ENCODE assay signal across 14 mouse cellular contexts in genomic region chr9:78547742-78548141, GRCm38 (mm10). TPM values are rescaled to one million over a fixed set of nuclear protein-coding genes. Genes with fewer than 3 reads are reported as not detected.
DNase-seq lines count a peak whose midpoint lies in the region; ATAC-seq and TF ChIP-seq lines count a peak whose summit lies in the region.
"Had no signal": no experiment of that assay in that cellular context is flagged by ENCODE, and none has a peak within 500 bp of the region (broad histone marks: within the 10 kb centered on the region; RNA-seq: fewer than 3 reads in every experiment).

No protein-coding gene starts in this region.

- no peak for ATAC-seq in midbrain, postnatal 0 days (ENCODE audit: low FRiP score)
- ATAC-seq in midbrain, embryonic 16.5 days, result no peak
- ATAC-seq in neutrophil, adult 5-6 weeks (ENCODE audit: extremely low read depth, insufficient number of reproducible peaks, low FRiP score, poor library complexity, severe bottlenecking), result 0 out of 2 replicates have a peak, but pooled peaks have one; percentile 39
- ATAC-seq in midbrain, embryonic 11.5 days (ENCODE audit: low FRiP score), result no peak
- ATAC-seq: CD4-positive, CD25-positive, alpha-beta regulatory T cell, adult 4 months; inflammation-experienced regulatory T-cells, adult 6 months had no signal

- WGBS in midbrain, postnatal 0 days, result 84% methylated on average over 12 of the region's 12 CpGs
- WGBS in midbrain, embryonic 16.5 days, result 82% methylated on average over 12 of the region's 12 CpGs
- WGBS in midbrain, embryonic 11.5 days, result 81% methylated on average over 12 of the region's 12 CpGs

- no peak for TF ChIP-seq POLR2A in bone marrow macrophage, adult 2 months (IDR thresholded peaks at IDR 0.05; ENCODE audit: borderline replicate concordance, low read depth, low read length)

- H3K9me3 ChIP-seq in midbrain, postnatal 0 days (ENCODE audit: low read length), result no peaks in the 10 kb centered on the region
- no peaks in the 10 kb centered on the region for H3K9me3 ChIP-seq in midbrain, embryonic 16.5 days (replicated peaks; ENCODE audit: control insufficient read depth, low read length, poor library complexity, severe bottlenecking)
- H3K9me3 ChIP-seq in midbrain, embryonic 11.5 days (ENCODE audit: control insufficient read depth, low read length), result no peaks in the 10 kb centered on the region
- H3K9me3 ChIP-seq: embryonic facial prominence, embryonic 15.5 days had no signal

- no peak overlapping the region for H3K27ac ChIP-seq in gastrocnemius, adult 2 months
- no peak overlapping the region for H3K27ac ChIP-seq in midbrain, postnatal 0 days (ENCODE audit: low read depth, low read length)
- no peak overlapping the region for H3K27ac ChIP-seq in midbrain, embryonic 16.5 days (ENCODE audit: low read length)
- H3K27ac ChIP-seq in bone marrow macrophage, adult 2 months (ENCODE audit: insufficient read depth, low read depth, low read length), result no peak overlapping the region
- H3K27ac ChIP-seq in midbrain, embryonic 11.5 days (ENCODE audit: low read depth, low read length), result no peak overlapping the region
- H3K27ac ChIP-seq: embryonic facial prominence, embryonic 15.5 days had no signal

- no peak overlapping the region for H3K4me2 ChIP-seq in midbrain, postnatal 0 days (ENCODE audit: low read depth, low read length, poor library complexity, severe bottlenecking)
- H3K4me2 ChIP-seq in midbrain, embryonic 16.5 days (ENCODE audit: low read length), result no peak overlapping the region
- H3K4me2 ChIP-seq in midbrain, embryonic 11.5 days, result no peak overlapping the region
- H3K4me2 ChIP-seq: embryonic facial prominence, embryonic 15.5 days had no signal

- DNase-seq in gastrocnemius, adult 2 months, result no peak
- no peak for DNase-seq in gastrocnemius, postnatal 36 days
- DNase-seq in midbrain, postnatal 0 days (ENCODE audit: low spot score), result no peak
- DNase-seq in midbrain, embryonic 11.5 days (ENCODE audit: low spot score, missing footprints), result no peak
- DNase-seq in gastrocnemius, postnatal 25 days, result no peak
- DNase-seq: cerebellum, adult 9-11 months; heart, postnatal 14 days; right cerebral cortex, postnatal 14 days had no signal

- no peak overlapping the region for H3K4me3 ChIP-seq in gastrocnemius, adult 2 months
- H3K4me3 ChIP-seq in midbrain, postnatal 0 days (ENCODE audit: low read depth, low read length), result no peak overlapping the region
- H3K4me3 ChIP-seq in midbrain, embryonic 16.5 days (ENCODE audit: low read depth, low read length), result no peak overlapping the region
- no peak overlapping the region for H3K4me3 ChIP-seq in bone marrow macrophage, adult 2 months (ENCODE audit: insufficient read depth, low read length)
- no peak overlapping the region for H3K4me3 ChIP-seq in midbrain, embryonic 11.5 days (ENCODE audit: low read depth, low read length)
- H3K4me3 ChIP-seq: embryonic facial prominence, embryonic 15.5 days had no signal

- peaks cover 5% of the 10 kb centered on the region; the same call in 1 of the 2 replicates for H3K36me3 ChIP-seq in midbrain, postnatal 0 days (ENCODE audit: insufficient read depth, low read length)
- H3K36me3 ChIP-seq in midbrain, embryonic 16.5 days (ENCODE audit: control insufficient read depth, insufficient read depth, low read length), result peaks cover 7% of the 10 kb centered on the region
- peaks cover 3% of the 10 kb centered on the region; the same call in 1 of the 2 replicates for H3K36me3 ChIP-seq in midbrain, embryonic 11.5 days (ENCODE audit: control insufficient read depth, insufficient read depth, low read length)

- H3K4me1 ChIP-seq in midbrain, postnatal 0 days (ENCODE audit: insufficient read depth, low read length), result no peaks in the 10 kb centered on the region
- no peaks in the 10 kb centered on the region for H3K4me1 ChIP-seq in midbrain, embryonic 16.5 days (ENCODE audit: control insufficient read depth, insufficient read depth, low read length)
- H3K4me1 ChIP-seq in bone marrow macrophage, adult 2 months (ENCODE audit: control insufficient read depth, insufficient read depth, low read length), result peaks cover 5% of the 10 kb centered on the region
- H3K4me1 ChIP-seq in midbrain, embryonic 11.5 days (ENCODE audit: control insufficient read depth, insufficient read depth, low read length), result no peaks in the 10 kb centered on the region
- H3K4me1 ChIP-seq: embryonic facial prominence, embryonic 15.5 days had no signal

- H3K27me3 ChIP-seq in midbrain, postnatal 0 days (ENCODE audit: insufficient read depth, low read length), result no peaks in the 10 kb centered on the region
- no peaks in the 10 kb centered on the region for H3K27me3 ChIP-seq in midbrain, embryonic 16.5 days (ENCODE audit: control insufficient read depth, insufficient read depth, low read depth, low read length)
- no peaks in the 10 kb centered on the region for H3K27me3 ChIP-seq in midbrain, embryonic 11.5 days (ENCODE audit: control insufficient read depth, insufficient read depth, low read length)
- H3K27me3 ChIP-seq: embryonic facial prominence, embryonic 15.5 days had no signal

- 0 out of 2 replicates have a peak, but pooled peaks have one; percentile 10 for TF ChIP-seq CTCF in gastrocnemius, adult 2 months (IDR thresholded peaks at IDR 0.05)
- TF ChIP-seq CTCF in midbrain, postnatal 0 days (IDR thresholded peaks at IDR 0.05), result peak; percentile 51
- peak; percentile 26; the same call in 1 of the 2 replicates for TF ChIP-seq CTCF in bone marrow macrophage, adult 2 months (IDR thresholded peaks at IDR 0.05; ENCODE audit: low read depth, low read length)

- intact Hi-C loops in gastrocnemius, adult 2 months (cut with DNase I), result no loop called here
- intact Hi-C loops in gastrocnemius, postnatal 36 days (cut with DNase I), result no loop called here

- H3K9ac ChIP-seq in midbrain, postnatal 0 days (replicated peaks; ENCODE audit: low read length, poor library complexity, severe bottlenecking), result no peak overlapping the region
- no peak overlapping the region for H3K9ac ChIP-seq in midbrain, embryonic 16.5 days (ENCODE audit: low read depth, low read length)
- H3K9ac ChIP-seq in midbrain, embryonic 11.5 days (ENCODE audit: low read length), result no peak overlapping the region
- H3K9ac ChIP-seq: embryonic facial prominence, embryonic 15.5 days had no signal

RNA-seq across cellular contexts. Expression of gene Slc17a5, which starts 40.1 kb away (rescaled TPM):
- total RNA-seq in gastrocnemius, adult 2 months (2021), result 1 to 10 TPM; 2.7 to 2.8 TPM
- 1 to 10 TPM; 2.7 to 4.0 TPM for total RNA-seq in gastrocnemius, postnatal 36 days (2021)
- 14.7 and 15.1 TPM in 2 replicates for total RNA-seq in midbrain, postnatal 0 days (2014; rRNA removed)
- 12.8 and 16.8 TPM in 2 replicates for polyA plus RNA-seq in midbrain, postnatal 0 days (2015; fragmentation: Nextera tagmentation; extraction: Ambion mirVana)
- 15.9 and 18.5 TPM in 2 replicates for polyA plus RNA-seq in midbrain, embryonic 16.5 days (2015; fragmentation: Nextera tagmentation; extraction: Ambion mirVana)
- 44.2 and 46.5 TPM in 2 replicates for polyA plus RNA-seq in bone marrow macrophage, adult 2 months (2012; ENCODE audit: insufficient read depth, insufficient read length, missing spikeins)
- total RNA-seq in neutrophil, adult 5-6 weeks (2017), result 7.0 and 9.0 TPM in 2 replicates
- 9.8 and 12.3 TPM in 2 replicates for polyA plus RNA-seq in midbrain, embryonic 11.5 days (2014; fragmentation: Nextera tagmentation; extraction: Ambion mirVana)
- 1 to 10 TPM; 2.8 to 3.3 TPM for total RNA-seq in gastrocnemius, postnatal 25 days (2021)

RNA-seq across cellular contexts. Expression of gene Eef1a1, which starts 58.8 kb away (rescaled TPM):
- total RNA-seq in gastrocnemius, adult 2 months (2021), result 100 to 1,000 TPM; 390 to 557 TPM
- 100 to 1,000 TPM; 496 to 538 TPM for total RNA-seq in gastrocnemius, postnatal 36 days (2021)
- 6,169 and 7,035 TPM in 2 replicates for total RNA-seq in midbrain, postnatal 0 days (2014; rRNA removed)
- polyA plus RNA-seq in midbrain, postnatal 0 days (2015; fragmentation: Nextera tagmentation; extraction: Ambion mirVana), result 2,410 and 2,461 TPM in 2 replicates
- 2,998 and 3,109 TPM in 2 replicates for polyA plus RNA-seq in midbrain, embryonic 16.5 days (2015; fragmentation: Nextera tagmentation; extraction: Ambion mirVana)
- polyA plus RNA-seq in bone marrow macrophage, adult 2 months (2012; ENCODE audit: insufficient read depth, insufficient read length, missing spikeins), result 5,836 and 6,850 TPM in 2 replicates
- total RNA-seq in neutrophil, adult 5-6 weeks (2017), result 5,017 and 5,158 TPM in 2 replicates
- 4,628 and 4,661 TPM in 2 replicates for polyA plus RNA-seq in midbrain, embryonic 11.5 days (2014; fragmentation: Nextera tagmentation; extraction: Ambion mirVana)
- total RNA-seq in gastrocnemius, postnatal 25 days (2021), result 100 to 1,000 TPM; 488 to 752 TPM
